Mouse (Mus musculus) ES-Bruce4 (cell line): Measurements from ENCODE around the gene Mprip. TPM values are rescaled to one million over a fixed set of nuclear protein-coding genes. Genes with fewer than 3 reads are reported as not detected.

ENCODE experiments used
- H3K27ac ChIP-seq: 2 replicates; pipeline ENCODE4 v1.5.1; 2012; ENCODE audit warnings: low read length, inconsistent platforms; ENCODE audit not compliant: insufficient read depth
- H3K27me3 ChIP-seq: 2 replicates; pipeline ENCODE4 v1.6.1; 2012; ENCODE audit warnings: mild to moderate bottlenecking, low read length, inconsistent platforms; ENCODE audit not compliant: control insufficient read depth, poor library complexity, insufficient read depth, severe bottlenecking
- H3K36me3 ChIP-seq: 2 replicates; pipeline ENCODE4 v1.6.1; 2012; ENCODE audit warnings: inconsistent platforms, mild to moderate bottlenecking, low read length, moderate library complexity; ENCODE audit not compliant: control insufficient read depth, poor library complexity, insufficient read depth, severe bottlenecking
- H3K4me1 ChIP-seq: one replicate; pipeline ENCODE4 v1.8.1; 2011; ENCODE audit warnings: low read length; ENCODE audit not compliant: control insufficient read depth, insufficient read depth
- H3K4me3 ChIP-seq: 2 replicates; pipeline ENCODE4 v1.5.1; 2011; ENCODE audit warnings: low read depth, mild to moderate bottlenecking, low read length
- H3K9ac ChIP-seq: 2 replicates; pipeline ENCODE4 v1.6.1; 2012; ENCODE audit warnings: low read depth, mild to moderate bottlenecking, inconsistent platforms; ENCODE audit not compliant: poor library complexity, severe bottlenecking
- H3K9me3 ChIP-seq: replicated peaks from 2 replicates; pipeline ENCODE4 v1.6.1; 2012; ENCODE audit warnings: mild to moderate bottlenecking, low read length, inconsistent platforms; ENCODE audit not compliant: control insufficient read depth, poor library complexity, insufficient read depth, severe bottlenecking
- CTCF ChIP-seq: IDR thresholded peaks from one replicate; pipeline ENCODE4 v1.8.1; 2011; ENCODE audit warnings: low read depth, low read length
- EP300 ChIP-seq: IDR thresholded peaks from 2 replicates; pipeline ENCODE4 v1.6.1; 2011; ENCODE audit warnings: low read depth, low read length; ENCODE audit not compliant: insufficient read depth
- POLR2A ChIP-seq: IDR thresholded peaks from one replicate; pipeline ENCODE4 v1.8.1; 2011; ENCODE audit warnings: low read length; ENCODE audit not compliant: insufficient read depth
- polyA plus RNA-seq: library from polyadenylated mRNA; stranded (reverse); fragments of >200 nt; gene quantifications from 2 replicates; pipeline ENCODE4 v1.2.4, GENCODE M21; 2011; ENCODE audit warnings: low read depth; ENCODE audit not compliant: missing spikeins, insufficient read depth, insufficient read length

Gene Mprip
- polyA plus RNA-seq, 1 experiment = 85.9 TPM

GRCm38 (mm10) chr11:59800412-59800811, 139.3 kb downstream of the Mprip start:
- Histone ChIP-seq H3K27me3 (no peaks in the 10 kb centered on the region), H3K9ac (no peak overlapping the region), H3K9me3 (no peaks in the 10 kb centered on the region), H3K4me3 (no peak overlapping the region), H3K27ac (no peak overlapping the region), H3K4me1 (no peaks in the 10 kb centered on the region), H3K36me3 (peaks cover 46% of the 10 kb centered on the region)
- TF ChIP-seq CTCF = no peak
- TF ChIP-seq EP300 = no peak
- TF ChIP-seq POLR2A = no peak

GRCm38 (mm10) chr11:59801881-59802280, 140.8 kb downstream of the Mprip start:
- no peak overlapping the region for H3K9ac ChIP-seq
- TF ChIP-seq CTCF = no peak
- TF ChIP-seq POLR2A = no peak
- no peak for TF ChIP-seq EP300
- H3K27me3 ChIP-seq = no peaks in the 10 kb centered on the region
- no peak overlapping the region for H3K4me3 ChIP-seq
- peaks cover 2% of the 10 kb centered on the region for H3K4me1 ChIP-seq
- no peak overlapping the region for H3K27ac ChIP-seq
- H3K36me3 ChIP-seq = peaks cover 51% of the 10 kb centered on the region
- H3K9me3 ChIP-seq = no peaks in the 10 kb centered on the region

- Histone ChIP-seq H3K27me3 (no peaks in the 10 kb centered on the region), H3K36me3 (peaks cover 46% of the 10 kb centered on the region), H3K4me1 (peaks cover 2% of the 10 kb centered on the region), H3K9ac (no peak overlapping the region), H3K27ac (no peak overlapping the region), H3K9me3 (no peaks in the 10 kb centered on the region), H3K4me3 (no peak overlapping the region)
- no peak for TF ChIP-seq POLR2A
- no peak for TF ChIP-seq EP300
- no peak for TF ChIP-seq CTCF
Observed at GRCm38 (mm10) chr11:59803516-59803915, 142.4 kb downstream of the Mprip start.

- H3K27me3 ChIP-seq = no peaks in the 10 kb centered on the region
- no peak overlapping the region for H3K27ac ChIP-seq
- peaks cover 43% of the 10 kb centered on the region for H3K36me3 ChIP-seq
- no peak overlapping the region for H3K9ac ChIP-seq
- peaks cover 2% of the 10 kb centered on the region for H3K4me1 ChIP-seq
- no peak for TF ChIP-seq EP300
- no peak for TF ChIP-seq CTCF
- no peak for TF ChIP-seq POLR2A
- H3K4me3 ChIP-seq = no peak overlapping the region
- H3K9me3 ChIP-seq = no peaks in the 10 kb centered on the region
Observed at GRCm38 (mm10) chr11:59804409-59805110, 143.5 kb downstream of the Mprip start.

GRCm38 (mm10) chr11:59805256-59805655, 144.2 kb downstream of the Mprip start:
- H3K4me1 ChIP-seq = peaks cover 2% of the 10 kb centered on the region
- peaks cover 41% of the 10 kb centered on the region for H3K36me3 ChIP-seq
- no peak overlapping the region for H3K9ac ChIP-seq
- TF ChIP-seq POLR2A = no peak
- no peak for TF ChIP-seq CTCF
- TF ChIP-seq EP300 = no peak
- no peak overlapping the region for H3K27ac ChIP-seq
- no peaks in the 10 kb centered on the region for H3K27me3 ChIP-seq
- no peaks in the 10 kb centered on the region for H3K9me3 ChIP-seq
- H3K4me3 ChIP-seq = no peak overlapping the region

- no peaks in the 10 kb centered on the region for H3K27me3 ChIP-seq
- H3K27ac ChIP-seq = no peak overlapping the region
- no peak for TF ChIP-seq EP300
- no peak for TF ChIP-seq CTCF
- no peak for TF ChIP-seq POLR2A
- no peak overlapping the region for H3K9ac ChIP-seq
- H3K4me1 ChIP-seq = peaks cover 2% of the 10 kb centered on the region
- H3K36me3 ChIP-seq = peaks cover 38% of the 10 kb centered on the region
- H3K9me3 ChIP-seq = no peaks in the 10 kb centered on the region
- H3K4me3 ChIP-seq = no peak overlapping the region
Observed at GRCm38 (mm10) chr11:59805656-59806055, 144.6 kb downstream of the Mprip start.
